Mouse (Mus musculus) lung, adult 2 months (tissue): ENCODE measurements around the gene Cdc14a.

Experiments used
- CTCF ChIP-seq: fragments of 200-500 bp; IDR thresholded peaks from 2 replicates; pipeline ENCODE4 v1.5.1; 2011; ENCODE audit warnings: mild to moderate bottlenecking, low read length, control low read depth; ENCODE audit not compliant: insufficient read depth
- POLR2A ChIP-seq: fragments of 200-500 bp; IDR thresholded peaks from 2 replicates; pipeline ENCODE4 v1.6.1; 2011; ENCODE audit warnings: low read depth, mild to moderate bottlenecking, control low read depth, low read length, borderline replicate concordance; ENCODE audit errors: extremely low read depth

DNA sequence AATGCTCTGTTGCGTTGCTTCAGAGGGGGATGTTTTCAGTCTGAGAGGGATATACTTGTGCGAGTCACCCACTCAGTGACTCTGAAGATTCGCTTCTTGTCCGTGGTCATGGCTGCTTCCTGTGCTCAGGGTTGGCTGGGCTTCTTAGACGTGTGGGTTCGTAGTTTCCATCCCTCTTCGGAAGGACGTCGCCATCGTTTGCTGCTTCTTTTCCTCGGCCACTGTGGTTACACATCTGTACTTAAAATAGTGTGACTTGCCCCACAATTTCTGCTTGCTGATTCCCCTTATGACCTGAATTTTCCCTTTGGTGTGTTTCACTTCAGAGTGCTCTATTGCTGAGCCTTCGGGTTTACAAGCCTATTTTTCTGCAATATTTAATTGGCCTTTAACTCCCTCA lies 41.9 kb upstream of the Cdc14a start:
- TF ChIP-seq POLR2A (no peak), CTCF (no peak)
